Mouse (Mus musculus): ENCODE data around the gene Sox1. TPM values are rescaled to one million over a fixed set of nuclear protein-coding genes. Genes with fewer than 3 reads are reported as not detected.

Sox1 gene
- 3.1 and 3.6 TPM in 2 replicates for polyA plus RNA-seq (2015; fragmentation: Nextera tagmentation; extraction: Ambion mirVana)

GRCm38 (mm10) chr8:12395071-12396031, at the start of gene Sox1:
Sox1 (plus strand) TSS chr8:12395295.
- under 1% methylated on average over 83 of the region's 89 CpGs for WGBS
- Histone ChIP-seq H3K27me3 (peaks cover 56% of the 10 kb centered on the region), H3K4me3 (replicated peaks) (peak within 1 kb of the TSS; percentile 74), H3K9ac (replicated peaks) (peak within 1 kb of the TSS; percentile 92), H3K36me3 (no peaks in the 10 kb centered on the region), H3K4me2 (replicated peaks) (peak within 1 kb of the TSS; percentile 68), H3K27ac (peak within 1 kb of the TSS; percentile 92), H3K4me1 (replicated peaks) (peaks cover 71% of the 10 kb centered on the region), H3K9me3 (no peaks in the 10 kb centered on the region)
- peak; percentile 88 for ATAC-seq

- Histone ChIP-seq H3K9me3 (no peaks in the 10 kb centered on the region), H3K4me1 (replicated peaks) (no peaks in the 10 kb centered on the region), H3K27ac (no peak overlapping the region), H3K9ac (replicated peaks) (no peak overlapping the region), H3K27me3 (peaks cover 70% of the 10 kb centered on the region), H3K4me3 (replicated peaks) (no peak overlapping the region), H3K36me3 (no peaks in the 10 kb centered on the region), H3K4me2 (replicated peaks) (no peak overlapping the region)
- ATAC-seq = no peak
- 59% methylated on average over 4 of the region's 4 CpGs for WGBS
Observed at GRCm38 (mm10) chr8:12345881-12346280, 49.2 kb upstream of the Sox1 start.

- no peak overlapping the region for H3K9ac ChIP-seq (replicated peaks)
- no peak overlapping the region for H3K4me3 ChIP-seq (replicated peaks)
- H3K27me3 ChIP-seq = peaks cover 61% of the 10 kb centered on the region
- no peaks in the 10 kb centered on the region for H3K4me1 ChIP-seq (replicated peaks)
- whole genome bisulfite sequencing = 79% methylated on average over 11 of the region's 11 CpGs
- H3K9me3 ChIP-seq = no peaks in the 10 kb centered on the region
- H3K36me3 ChIP-seq = no peaks in the 10 kb centered on the region
- no peak overlapping the region for H3K27ac ChIP-seq
- no peak for ATAC-seq
- no peak overlapping the region for H3K4me2 ChIP-seq (replicated peaks)
Observed at GRCm38 (mm10) chr8:12346870-12347269, 48.2 kb upstream of the Sox1 start.

DNA sequence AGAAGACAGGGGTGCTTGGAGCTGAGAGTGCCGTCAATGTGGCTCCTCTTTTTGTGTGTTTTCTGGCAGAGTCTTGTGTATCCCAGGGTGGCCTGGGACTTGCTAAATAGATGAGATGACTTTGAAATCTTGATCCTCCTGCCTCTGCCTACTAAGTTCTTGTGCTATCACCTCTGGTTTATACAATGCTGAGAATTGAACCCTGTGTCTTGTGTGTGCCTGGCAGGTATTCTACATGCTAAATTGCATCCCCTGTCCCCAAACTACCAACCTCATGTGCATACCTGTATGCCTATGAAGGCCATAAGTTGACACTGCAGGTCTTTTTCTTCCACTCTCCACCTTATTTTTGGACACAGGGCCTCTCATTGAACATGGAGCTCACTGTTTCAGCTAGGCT, 46.8 kb upstream of the Sox1 start:
- Histone ChIP-seq H3K27me3 (peaks cover 56% of the 10 kb centered on the region), H3K36me3 (no peaks in the 10 kb centered on the region), H3K9me3 (no peaks in the 10 kb centered on the region), H3K4me1 (replicated peaks) (no peaks in the 10 kb centered on the region), H3K9ac (replicated peaks) (no peak overlapping the region), H3K4me2 (replicated peaks) (no peak overlapping the region), H3K27ac (no peak overlapping the region), H3K4me3 (replicated peaks) (no peak overlapping the region)
- 72% methylated on average over 1 of the region's 1 CpGs for WGBS
- ATAC-seq = no peak

DNA sequence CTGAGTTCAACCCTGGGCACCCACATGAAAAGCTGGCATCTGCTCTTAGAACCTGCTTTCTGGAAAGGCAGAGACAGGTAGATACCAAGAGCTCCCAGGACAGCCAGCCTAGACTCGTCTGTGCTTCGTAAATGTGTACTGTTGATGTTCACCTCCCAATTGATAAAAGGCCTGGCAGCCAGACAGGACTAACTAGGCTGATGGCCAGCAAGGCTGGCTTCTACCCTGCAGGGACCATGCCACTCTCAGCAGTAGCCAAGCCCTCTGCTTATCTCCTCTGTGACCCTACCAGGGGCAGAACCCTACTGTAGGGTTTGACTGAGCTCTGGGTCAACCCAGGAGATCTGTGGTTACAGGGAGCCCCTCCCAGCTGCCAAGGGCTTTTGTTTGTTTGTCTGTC, 45.5 kb upstream of the Sox1 start:
- ATAC-seq = no peak
- H3K27me3 ChIP-seq = peaks cover 51% of the 10 kb centered on the region
- no peaks in the 10 kb centered on the region for H3K9me3 ChIP-seq
- H3K36me3 ChIP-seq = no peaks in the 10 kb centered on the region
- no peak overlapping the region for H3K4me3 ChIP-seq (replicated peaks)
- H3K9ac ChIP-seq (replicated peaks) = no peak overlapping the region
- no peak overlapping the region for H3K4me2 ChIP-seq (replicated peaks)
- 86% methylated on average over 2 of the region's 2 CpGs for WGBS
- H3K27ac ChIP-seq = no peak overlapping the region
- H3K4me1 ChIP-seq (replicated peaks) = no peaks in the 10 kb centered on the region

DNA sequence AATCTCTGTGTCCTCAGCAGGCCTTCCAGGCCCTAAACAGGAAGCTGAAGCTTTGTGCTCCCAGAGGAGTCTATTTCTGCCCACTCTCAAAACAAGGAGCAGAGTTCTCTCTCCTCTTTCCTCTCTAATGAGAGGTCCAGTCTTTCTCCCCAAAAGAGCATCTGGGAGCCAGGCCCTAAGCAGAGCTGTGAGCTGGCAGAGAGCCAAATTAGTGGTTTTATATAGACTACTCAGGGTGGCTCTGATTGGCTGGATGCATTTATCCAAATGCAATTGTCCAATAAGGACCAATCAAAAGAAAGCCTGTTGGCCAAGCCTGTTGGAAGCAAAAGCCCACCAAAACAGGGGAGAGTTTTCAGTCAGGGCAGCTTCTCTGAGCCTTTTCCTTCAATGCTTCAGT, 44.0 kb upstream of the Sox1 start:
- no peaks in the 10 kb centered on the region for H3K9me3 ChIP-seq
- no peak overlapping the region for H3K4me3 ChIP-seq (replicated peaks)
- H3K4me2 ChIP-seq (replicated peaks) = no peak overlapping the region
- ATAC-seq = no peak
- H3K27ac ChIP-seq = no peak overlapping the region
- H3K4me1 ChIP-seq (replicated peaks) = no peaks in the 10 kb centered on the region
- H3K27me3 ChIP-seq = peaks cover 38% of the 10 kb centered on the region
- H3K36me3 ChIP-seq = no peaks in the 10 kb centered on the region
- H3K9ac ChIP-seq (replicated peaks) = no peak overlapping the region

DNA sequence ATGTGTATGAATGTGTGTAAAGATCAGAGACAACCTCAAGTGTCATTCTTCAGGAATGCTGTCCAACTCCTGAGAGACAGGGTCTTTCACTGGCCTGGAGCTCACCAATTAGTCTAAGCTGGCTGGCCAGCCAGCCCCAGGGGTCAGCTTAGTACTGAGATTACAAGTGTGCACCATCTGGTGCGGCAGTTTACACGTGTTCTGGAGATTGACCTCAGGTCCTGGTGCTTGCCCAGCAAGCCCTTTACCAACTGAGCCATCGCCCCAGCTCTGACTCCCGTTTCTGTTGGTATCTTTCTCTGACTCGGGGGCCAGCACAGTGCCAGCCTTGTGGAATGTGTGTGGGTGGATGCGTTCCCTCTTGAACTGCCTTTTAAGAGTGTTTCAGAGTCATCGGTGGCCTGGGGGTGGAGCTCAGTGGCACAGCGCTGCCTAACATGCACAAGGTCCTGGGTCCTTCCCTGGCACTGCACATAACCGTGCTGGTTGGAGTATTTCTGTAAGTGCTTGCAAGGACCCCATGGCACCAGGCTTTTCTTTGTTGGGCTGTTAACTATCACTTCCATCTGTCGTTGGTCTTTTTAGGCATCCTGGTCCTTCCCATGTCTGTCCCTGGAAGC, 40.6 kb upstream of the Sox1 start:
- Histone ChIP-seq H3K4me3 (replicated peaks) (no peak overlapping the region), H3K4me1 (replicated peaks) (no peaks in the 10 kb centered on the region), H3K9ac (replicated peaks) (no peak overlapping the region), H3K27ac (no peak overlapping the region), H3K27me3 (peaks cover 35% of the 10 kb centered on the region), H3K36me3 (no peaks in the 10 kb centered on the region), H3K9me3 (no peaks in the 10 kb centered on the region), H3K4me2 (replicated peaks) (no peak overlapping the region)
- no peak for ATAC-seq
- WGBS = 67% methylated on average over 10 of the region's 10 CpGs

DNA sequence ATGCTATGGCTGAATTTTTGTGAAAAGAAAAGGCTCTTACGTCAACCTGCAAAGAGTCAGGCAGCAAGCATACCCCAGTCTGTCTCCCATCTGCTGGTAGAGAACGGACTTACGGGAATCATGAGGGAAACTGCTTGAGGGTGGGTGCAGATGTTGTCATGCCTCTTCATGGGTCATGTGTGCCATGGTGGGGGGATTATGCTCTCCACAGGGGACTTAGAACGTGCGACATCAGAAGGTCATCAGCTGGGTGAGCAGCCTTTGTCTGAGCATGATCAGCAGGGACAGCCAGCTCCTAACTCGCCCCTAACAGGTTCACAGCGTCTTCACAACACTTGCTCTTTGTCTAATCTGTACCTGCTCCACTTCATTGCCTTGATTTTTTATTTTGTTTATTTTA, 26.9 kb upstream of the Sox1 start:
- WGBS = 25% methylated on average over 7 of the region's 7 CpGs
- no peak overlapping the region for H3K9ac ChIP-seq (replicated peaks)
- H3K4me3 ChIP-seq (replicated peaks) = no peak overlapping the region
- H3K9me3 ChIP-seq = peaks cover 6% of the 10 kb centered on the region; the same call in 1 of the 2 replicates
- no peak overlapping the region for H3K27ac ChIP-seq
- H3K27me3 ChIP-seq = peaks cover 36% of the 10 kb centered on the region
- no peak for ATAC-seq
- peaks cover 8% of the 10 kb centered on the region for H3K4me1 ChIP-seq (replicated peaks)
- H3K4me2 ChIP-seq (replicated peaks) = no peak overlapping the region
- no peaks in the 10 kb centered on the region for H3K36me3 ChIP-seq

- H3K4me3 ChIP-seq (replicated peaks) = no peak overlapping the region
- H3K27me3 ChIP-seq = peaks cover 35% of the 10 kb centered on the region
- no peaks in the 10 kb centered on the region for H3K36me3 ChIP-seq
- peaks cover 6% of the 10 kb centered on the region; the same call in 1 of the 2 replicates for H3K9me3 ChIP-seq
- H3K4me1 ChIP-seq (replicated peaks) = peaks cover 8% of the 10 kb centered on the region
- ATAC-seq = no peak
- no peak overlapping the region for H3K9ac ChIP-seq (replicated peaks)
- H3K4me2 ChIP-seq (replicated peaks) = no peak overlapping the region
- 76% methylated on average over 6 of the region's 6 CpGs for WGBS
- no peak overlapping the region for H3K27ac ChIP-seq
Observed at GRCm38 (mm10) chr8:12368856-12369255, 26.2 kb upstream of the Sox1 start.

DNA sequence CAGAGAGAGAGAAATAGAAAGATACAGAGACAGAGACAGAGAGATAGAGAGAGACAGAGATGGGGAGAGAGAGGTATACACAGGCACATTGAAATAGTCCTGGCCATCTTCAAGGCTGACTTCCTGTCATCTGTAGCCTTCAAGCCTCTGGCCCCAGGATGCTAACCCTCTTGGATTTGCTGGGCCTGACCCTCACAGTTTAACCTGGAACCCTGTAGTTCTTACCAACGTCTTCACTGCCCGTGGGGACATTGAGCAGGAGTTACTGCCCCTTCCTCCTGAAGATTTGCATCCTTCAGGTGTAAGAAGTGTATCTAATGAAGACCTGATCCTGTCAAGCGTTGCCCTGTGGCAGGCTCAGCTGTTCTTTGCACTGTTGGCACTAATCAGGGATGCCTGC, 14.0 kb upstream of the Sox1 start:
- 74% methylated on average over 3 of the region's 3 CpGs for WGBS
- Histone ChIP-seq H3K4me1 (replicated peaks) (peaks cover 34% of the 10 kb centered on the region), H3K27me3 (peaks cover 73% of the 10 kb centered on the region), H3K4me2 (replicated peaks) (no peak overlapping the region), H3K4me3 (replicated peaks) (no peak overlapping the region), H3K36me3 (no peaks in the 10 kb centered on the region), H3K9me3 (no peaks in the 10 kb centered on the region), H3K9ac (replicated peaks) (no peak overlapping the region), H3K27ac (no peak overlapping the region)
- ATAC-seq = no peak

GRCm38 (mm10) chr8:12382707-12383561, 12.2 kb upstream of the Sox1 start:
- ATAC-seq = no peak
- whole genome bisulfite sequencing = 3% methylated on average over 21 of the region's 21 CpGs

More at GRCm38 (mm10) chr8:12382707-12383561, 12.2 kb upstream of the Sox1 start:
- Histone ChIP-seq H3K27ac (no peak overlapping the region), H3K4me1 (replicated peaks) (peaks cover 47% of the 10 kb centered on the region), H3K9ac (replicated peaks) (no peak overlapping the region), H3K4me2 (replicated peaks) (peak overlapping the region; percentile 66; the same call in 1 of the 2 replicates), H3K27me3 (peaks cover 84% of the 10 kb centered on the region), H3K9me3 (no peaks in the 10 kb centered on the region), H3K36me3 (no peaks in the 10 kb centered on the region), H3K4me3 (replicated peaks) (no peak overlapping the region)
